Mouse (Mus musculus) limb, embryonic 10.5 days (tissue): ENCODE results near the gene Ncor2. TPM values are rescaled to one million over a fixed set of nuclear protein-coding genes. Genes with fewer than 3 reads are reported as not detected.

Experiments
- DNase-seq: peaks from one replicate; pipeline ENCODE4 v3.0.0-alpha.2; 2017; ENCODE audit warnings: low spot score
- H3K27ac ChIP-seq: fragments of 300-500 bp; sonication (generic); 2 replicates; pipeline ENCODE4 v1.5.1; 2016; ENCODE audit warnings: mild to moderate bottlenecking
- H3K27me3 ChIP-seq: fragments of 300-500 bp; sonication (generic); 2 replicates; pipeline ENCODE4 v1.6.1; 2016; ENCODE audit warnings: low read depth, mild to moderate bottlenecking; ENCODE audit not compliant: poor library complexity, severe bottlenecking
- H3K36me3 ChIP-seq: fragments of 300-500 bp; sonication (generic); 2 replicates; pipeline ENCODE4 v1.6.1; 2016; ENCODE audit warnings: mild to moderate bottlenecking, moderate library complexity
- H3K4me1 ChIP-seq: fragments of 300-500 bp; sonication (generic); 2 replicates; pipeline ENCODE4 v1.6.1; 2016
- H3K4me3 ChIP-seq: fragments of 300-500 bp; sonication (generic); 2 replicates; pipeline ENCODE4 v1.5.1; 2016; ENCODE audit warnings: mild to moderate bottlenecking, moderate library complexity
- H3K9me3 ChIP-seq: fragments of 300-500 bp; sonication (generic); replicated peaks from 2 replicates; pipeline ENCODE4 v1.6.1; 2016; ENCODE audit warnings: mild to moderate bottlenecking
- WGBS: fragments of 180-500 bp; shearing (Covaris S2); methylation state at CpG from one replicate; pipeline ENCODE4 v1.1.7; 2016; 5-methylcytosine and 5-hydroxymethylcytosine counted together
- polyA plus RNA-seq: library from polyadenylated mRNA; unstranded; fragments of >200 nt; fragmentation: Nextera tagmentation; extraction: Ambion mirVana; gene quantifications from 2 replicates; pipeline ENCODE4 v1.2.1, GENCODE M21; 2016

Ncor2 gene
- polyA plus RNA-seq, 1 experiment from 2014 or later = 26.8 TPM

- DNase-seq = no peak
- 87% methylated on average over 5 of the region's 5 CpGs for WGBS
- Histone ChIP-seq H3K27me3 (no peaks in the 10 kb centered on the region), H3K27ac (no peak overlapping the region), H3K4me3 (no peak overlapping the region), H3K9me3 (no peaks in the 10 kb centered on the region), H3K4me1 (peaks cover 18% of the 10 kb centered on the region), H3K36me3 (peaks cover 98% of the 10 kb centered on the region)
These were observed 159.9 kb downstream of the Ncor2 start for GRCm38 (mm10) chr5:125019099-125019498.

GRCm38 (mm10) chr5:125017332-125017731 is 161.7 kb downstream of the Ncor2 start:
- Histone ChIP-seq H3K9me3 (no peaks in the 10 kb centered on the region), H3K27me3 (no peaks in the 10 kb centered on the region), H3K4me3 (no peak overlapping the region), H3K36me3 (peaks cover 95% of the 10 kb centered on the region), H3K27ac (peak overlapping the region; percentile 50), H3K4me1 (peaks cover 18% of the 10 kb centered on the region)
- DNase-seq = no peak
- WGBS = 86% methylated on average over 15 of the region's 15 CpGs

- Histone ChIP-seq H3K4me3 (no peak overlapping the region), H3K36me3 (peaks cover 91% of the 10 kb centered on the region), H3K27ac (no peak overlapping the region), H3K4me1 (peaks cover 18% of the 10 kb centered on the region), H3K9me3 (no peaks in the 10 kb centered on the region), H3K27me3 (no peaks in the 10 kb centered on the region)
- DNase-seq = no peak
- 81% methylated on average over 17 of the region's 17 CpGs for WGBS
These were observed 162.4 kb downstream of the Ncor2 start for GRCm38 (mm10) chr5:125016421-125017242.

GRCm38 (mm10) chr5:125015576-125015975 is 163.4 kb downstream of the Ncor2 start:
- no peak overlapping the region for H3K27ac ChIP-seq
- peaks cover 88% of the 10 kb centered on the region for H3K36me3 ChIP-seq
- no peaks in the 10 kb centered on the region for H3K27me3 ChIP-seq
- DNase-seq = no peak
- no peak overlapping the region for H3K4me3 ChIP-seq
- peaks cover 18% of the 10 kb centered on the region for H3K4me1 ChIP-seq
- 93% methylated on average over 9 of the region's 9 CpGs for WGBS
- H3K9me3 ChIP-seq = no peaks in the 10 kb centered on the region

- no peak for DNase-seq
- Histone ChIP-seq H3K36me3 (peaks cover 83% of the 10 kb centered on the region), H3K27me3 (no peaks in the 10 kb centered on the region), H3K27ac (no peak overlapping the region), H3K4me1 (peaks cover 18% of the 10 kb centered on the region), H3K4me3 (no peak overlapping the region), H3K9me3 (no peaks in the 10 kb centered on the region)
- 92% methylated on average over 3 of the region's 3 CpGs for WGBS
These were observed 164.0 kb downstream of the Ncor2 start for GRCm38 (mm10) chr5:125015066-125015465.

- Histone ChIP-seq H3K27ac (no peak overlapping the region), H3K4me3 (no peak overlapping the region), H3K4me1 (peaks cover 18% of the 10 kb centered on the region), H3K36me3 (peaks cover 83% of the 10 kb centered on the region), H3K9me3 (no peaks in the 10 kb centered on the region), H3K27me3 (no peaks in the 10 kb centered on the region)
- 54% methylated on average over 7 of the region's 7 CpGs for WGBS
- peak; percentile 85 for DNase-seq
These were observed 164.5 kb downstream of the Ncor2 start for GRCm38 (mm10) chr5:125014497-125014896.

- H3K27me3 ChIP-seq = no peaks in the 10 kb centered on the region
- 93% methylated on average over 8 of the region's 8 CpGs for WGBS
- H3K36me3 ChIP-seq = peaks cover 59% of the 10 kb centered on the region
- H3K4me1 ChIP-seq = peaks cover 11% of the 10 kb centered on the region; the same call in 1 of the 2 replicates
- no peaks in the 10 kb centered on the region for H3K9me3 ChIP-seq
- H3K27ac ChIP-seq = no peak overlapping the region
- no peak overlapping the region for H3K4me3 ChIP-seq
- no peak for DNase-seq
These were observed 167.4 kb downstream of the Ncor2 start for GRCm38 (mm10) chr5:125011628-125012027.

- H3K27me3 ChIP-seq = no peaks in the 10 kb centered on the region
- peaks cover 54% of the 10 kb centered on the region for H3K36me3 ChIP-seq
- H3K9me3 ChIP-seq = no peaks in the 10 kb centered on the region
- H3K27ac ChIP-seq = no peak overlapping the region
- H3K4me3 ChIP-seq = no peak overlapping the region
- 93% methylated on average over 24 of the region's 24 CpGs for WGBS
- H3K4me1 ChIP-seq = peaks cover 14% of the 10 kb centered on the region
- no peak for DNase-seq
These were observed 167.9 kb downstream of the Ncor2 start for GRCm38 (mm10) chr5:125011166-125011565.

GRCm38 (mm10) chr5:125006896-125007295 is 172.1 kb downstream of the Ncor2 start:
- no peak overlapping the region for H3K27ac ChIP-seq
- H3K27me3 ChIP-seq = peaks cover 39% of the 10 kb centered on the region
- H3K4me3 ChIP-seq = no peak overlapping the region
- H3K36me3 ChIP-seq = peaks cover 17% of the 10 kb centered on the region
- 85% methylated on average over 5 of the region's 5 CpGs for WGBS
- peaks cover 39% of the 10 kb centered on the region for H3K4me1 ChIP-seq
- DNase-seq = no peak
- no peaks in the 10 kb centered on the region for H3K9me3 ChIP-seq

- Histone ChIP-seq H3K27me3 (peaks cover 40% of the 10 kb centered on the region), H3K27ac (peak overlapping the region; percentile 27; the same call in 1 of the 2 replicates), H3K36me3 (peaks cover 11% of the 10 kb centered on the region), H3K9me3 (no peaks in the 10 kb centered on the region), H3K4me1 (peaks cover 39% of the 10 kb centered on the region), H3K4me3 (no peak overlapping the region)
- DNase-seq = no peak
- WGBS = 67% methylated on average over 9 of the region's 9 CpGs
These were observed 173.0 kb downstream of the Ncor2 start for GRCm38 (mm10) chr5:125005871-125006652.

GRCm38 (mm10) chr5:125003873-125004255 is 175.2 kb downstream of the Ncor2 start:
- Histone ChIP-seq H3K27ac (peak overlapping the region; percentile 27; the same call in 1 of the 2 replicates), H3K4me1 (peaks cover 60% of the 10 kb centered on the region), H3K36me3 (no peaks in the 10 kb centered on the region), H3K4me3 (peak overlapping the region; percentile 52), H3K27me3 (peaks cover 44% of the 10 kb centered on the region), H3K9me3 (no peaks in the 10 kb centered on the region)
- no peak for DNase-seq
- WGBS = 13% methylated on average over 15 of the region's 15 CpGs

- peak within 1 kb of the TSS; percentile 27; the same call in 1 of the 2 replicates for H3K27ac ChIP-seq
- H3K9me3 ChIP-seq = no peaks in the 10 kb centered on the region
- DNase-seq = peak; percentile 78
- peak within 1 kb of the TSS; percentile 52 for H3K4me3 ChIP-seq
- H3K4me1 ChIP-seq = peaks cover 61% of the 10 kb centered on the region
- 3% methylated on average over 41 of the region's 41 CpGs for WGBS
- H3K27me3 ChIP-seq = peaks cover 44% of the 10 kb centered on the region
- H3K36me3 ChIP-seq = no peaks in the 10 kb centered on the region
These were observed 175.8 kb downstream of the Ncor2 start, which contains the start of gene Rflna for GRCm38 (mm10) chr5:125002969-125003872. Rflna (plus strand) TSS chr5:125003221.
